Mouse (Mus musculus): ENCODE data around the gene Magi2.

DNA sequence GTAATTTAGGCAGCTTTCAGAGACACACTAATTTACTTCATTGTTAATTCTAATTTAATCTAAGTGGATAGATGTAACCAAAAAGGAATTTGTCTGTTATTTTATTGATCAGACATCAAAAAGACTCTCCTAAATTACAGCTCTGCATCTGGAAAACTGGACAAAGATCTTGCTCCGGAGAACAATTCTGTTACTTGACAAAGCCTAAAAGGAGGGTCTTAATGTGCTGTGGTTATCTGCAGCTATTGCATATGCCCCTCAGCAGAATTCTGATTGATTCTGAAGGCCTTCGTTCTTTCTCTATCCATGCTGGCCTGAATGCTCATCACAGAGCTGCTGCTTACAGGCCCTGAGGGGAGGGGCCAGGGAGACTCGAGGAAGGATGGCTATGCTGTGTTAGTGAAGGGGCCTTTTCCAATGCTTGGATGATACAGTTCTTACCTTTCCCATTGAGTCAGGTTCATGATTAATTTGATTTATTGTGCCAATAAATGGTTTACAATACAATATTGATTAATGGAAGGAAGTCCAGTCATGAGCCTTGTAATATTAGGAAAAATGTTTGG lies 842.2 kb downstream of the Magi2 start:
- TF ChIP-seq USF1 (IDR thresholded peaks at IDR 0.05; ENCODE audit: low read depth) (no peak), CTCF (IDR thresholded peaks at IDR 0.05; ENCODE audit: control insufficient read depth, insufficient read depth, insufficient read length) (no peak), MYOG (IDR thresholded peaks at IDR 0.05; ENCODE audit: control insufficient read depth, extremely low read depth, insufficient read length) (no peak), FOSL1 (IDR thresholded peaks at IDR 0.05; ENCODE audit: insufficient read depth, low read length, poor library complexity, severe bottlenecking) (no peak)

All from C2C12 (cell line).